Mouse (Mus musculus): ENCODE measurements at regions not wholly inside any gene's neighbourhood (a gene's known extent, or its start where the extent isn't known, plus 50 kb on each side); places are given as distances from the start of the nearest gene placed in this dataset.

DNA sequence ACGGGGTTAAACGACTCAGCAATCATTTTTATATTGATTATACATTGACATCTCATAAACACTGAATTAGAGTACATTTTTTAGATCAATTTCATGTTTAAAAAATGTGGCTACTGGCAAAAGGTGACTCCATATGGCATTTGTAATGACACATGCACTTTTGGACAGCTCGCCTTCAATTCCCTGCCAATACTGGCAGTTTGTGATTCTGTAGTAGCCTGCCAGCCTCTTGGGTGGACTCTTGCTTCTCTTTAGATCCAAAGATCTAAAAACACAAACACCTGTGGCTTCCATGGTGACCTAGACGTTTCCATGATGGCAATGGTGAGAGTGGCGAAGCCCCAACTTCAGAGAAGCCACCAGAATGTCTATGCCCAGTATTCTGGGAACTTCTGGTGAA is 83.1 kb upstream of the Pcdh8 start:
- TF ChIP-seq POLR2A (IDR thresholded peaks at IDR 0.05; ENCODE audit: borderline replicate concordance, insufficient read depth, low read length) (no peak), CTCF (IDR thresholded peaks at IDR 0.05; ENCODE audit: borderline replicate concordance, insufficient read depth, low read depth, low read length) (no peak)
